Mouse (Mus musculus) urinary bladder, postnatal 25 days (tissue): Measurements from ENCODE around the gene Wnt2.

Experiments
- DNase-seq: peaks from one replicate; pipeline ENCODE4 v3.0.0; 2022; ENCODE audit warnings: low spot score

Wnt2 gene

GRCm38 (mm10) chr6:18029746-18030656 is at the start of gene Wnt2:
Gene Wnt2 (minus strand): TSS chr6:18030585.
- peak; percentile 20 for DNase-seq

GRCm38 (mm10) chr6:18078615-18079014 is 48.2 kb upstream of the Wnt2 start:
- DNase-seq = no peak

- no peak for DNase-seq
Measured at GRCm38 (mm10) chr6:18076986-18077385, 46.6 kb upstream of the Wnt2 start.

GRCm38 (mm10) chr6:18076577-18076976 is 46.2 kb upstream of the Wnt2 start:
- no peak for DNase-seq

GRCm38 (mm10) chr6:18057899-18058298 is 27.5 kb upstream of the Wnt2 start:
- DNase-seq = no peak

GRCm38 (mm10) chr6:18051702-18052101 is 21.3 kb upstream of the Wnt2 start:
- no peak for DNase-seq

- no peak for DNase-seq
Measured at GRCm38 (mm10) chr6:18044299-18044698, 13.9 kb upstream of the Wnt2 start.

GRCm38 (mm10) chr6:18043172-18043571 is 12.8 kb upstream of the Wnt2 start:
- DNase-seq = no peak

GRCm38 (mm10) chr6:18032271-18032670 is 1.9 kb upstream of the Wnt2 start:
- no peak for DNase-seq

GRCm38 (mm10) chr6:18031509-18032010 is 1.2 kb upstream of the Wnt2 start:
- DNase-seq = peak; percentile 60

GRCm38 (mm10) chr6:18030868-18031508 is 603 bp upstream of the Wnt2 start:
- DNase-seq = no peak

- DNase-seq = no peak
Measured at GRCm38 (mm10) chr6:18024133-18024794, 6.1 kb downstream of the Wnt2 start.

GRCm38 (mm10) chr6:18013346-18013745 is 17.0 kb downstream of the Wnt2 start:
- no peak for DNase-seq

GRCm38 (mm10) chr6:18007356-18007755 is 23.0 kb downstream of the Wnt2 start:
- no peak for DNase-seq

GRCm38 (mm10) chr6:18002065-18002464 is 28.3 kb downstream of the Wnt2 start:
- no peak for DNase-seq

GRCm38 (mm10) chr6:17998497-17998896 is 31.9 kb downstream of the Wnt2 start:
- no peak for DNase-seq

- DNase-seq = no peak
Measured at GRCm38 (mm10) chr6:17994956-17995790, 35.2 kb downstream of the Wnt2 start.

GRCm38 (mm10) chr6:17991625-17992024 is 38.8 kb downstream of the Wnt2 start:
- DNase-seq = no peak

- DNase-seq = no peak
Measured at GRCm38 (mm10) chr6:17990173-17991028, 40.0 kb downstream of the Wnt2 start.

- no peak for DNase-seq
Measured at GRCm38 (mm10) chr6:17979361-17979760, 51.0 kb downstream of the Wnt2 start.

- no peak for DNase-seq
Measured at GRCm38 (mm10) chr6:17978881-17979280, 51.5 kb downstream of the Wnt2 start.
